In genomic region chr12:52097650-52098070, GRCm38 (mm10) we compare ENCODE assay signal across 7 mouse cellular contexts. TPM values are rescaled to one million over a fixed set of nuclear protein-coding genes. Genes with fewer than 3 reads are reported as not detected.
DNase-seq lines count a peak whose midpoint lies in the region; ATAC-seq lines count a peak whose summit lies in the region.

Gene Nubpl (plus strand): TSS chr12:52097737.

- 0 out of 2 replicates have a peak within 1 kb of the TSS, but pooled peaks have one; percentile 52 for H3K27ac ChIP-seq in embryonic facial prominence, embryonic 12.5 days
- no peak within 1 kb of the TSS for H3K27ac ChIP-seq in limb, embryonic 11.5 days (replicated peaks; ENCODE audit: low read depth, low read length)
- H3K27ac ChIP-seq in midbrain, embryonic 14.5 days (replicated peaks; ENCODE audit: low read depth, low read length): peak within 1 kb of the TSS; percentile 46; the same call in 1 of the 2 replicates

- no peaks in the 10 kb centered on the region for H3K27me3 ChIP-seq in embryonic facial prominence, embryonic 12.5 days
- H3K27me3 ChIP-seq in limb, embryonic 11.5 days (ENCODE audit: control insufficient read depth, insufficient read depth, low read length): no peaks in the 10 kb centered on the region
- no peaks in the 10 kb centered on the region for H3K27me3 ChIP-seq in midbrain, embryonic 14.5 days (ENCODE audit: control insufficient read depth, insufficient read depth, low read length)

- H3K9ac ChIP-seq in embryonic facial prominence, embryonic 12.5 days: peak within 1 kb of the TSS; percentile 78
- H3K9ac ChIP-seq in limb, embryonic 11.5 days (ENCODE audit: low read length): peak within 1 kb of the TSS; percentile 91
- peak within 1 kb of the TSS; percentile 67 for H3K9ac ChIP-seq in midbrain, embryonic 14.5 days (replicated peaks; ENCODE audit: low read length)

- H3K9me3 ChIP-seq in embryonic facial prominence, embryonic 12.5 days: no peaks in the 10 kb centered on the region
- H3K9me3 ChIP-seq in limb, embryonic 11.5 days (ENCODE audit: control insufficient read depth, low read length): no peaks in the 10 kb centered on the region
- no peaks in the 10 kb centered on the region for H3K9me3 ChIP-seq in midbrain, embryonic 14.5 days (ENCODE audit: control insufficient read depth, low read length)

- H3K36me3 ChIP-seq in embryonic facial prominence, embryonic 12.5 days: no peaks in the 10 kb centered on the region
- H3K36me3 ChIP-seq in limb, embryonic 11.5 days (ENCODE audit: control insufficient read depth, insufficient read depth, low read length): no peaks in the 10 kb centered on the region
- no peaks in the 10 kb centered on the region for H3K36me3 ChIP-seq in midbrain, embryonic 14.5 days (ENCODE audit: control insufficient read depth, insufficient read depth, low read length)

- WGBS in embryonic facial prominence, embryonic 12.5 days: under 1% methylated on average over 32 of the region's 32 CpGs
- 0% methylated on average over 32 of the region's 32 CpGs for WGBS in limb, embryonic 11.5 days
- WGBS in midbrain, embryonic 14.5 days: under 1% methylated on average over 32 of the region's 32 CpGs

- ATAC-seq in embryonic facial prominence, embryonic 12.5 days (ENCODE audit: insufficient number of reproducible peaks, insufficient read depth, low FRiP score, low TSS enrichment): peak; percentile 87
- ATAC-seq in limb, embryonic 11.5 days (ENCODE audit: insufficient number of reproducible peaks, low FRiP score, low TSS enrichment, low read depth): peak; percentile 94
- peak; percentile 98 for ATAC-seq in midbrain, embryonic 14.5 days (ENCODE audit: low FRiP score, low TSS enrichment)

- no peaks in the 10 kb centered on the region for H3K4me1 ChIP-seq in embryonic facial prominence, embryonic 12.5 days
- H3K4me1 ChIP-seq in limb, embryonic 11.5 days (ENCODE audit: control insufficient read depth, insufficient read depth, low read length): no peaks in the 10 kb centered on the region
- H3K4me1 ChIP-seq in midbrain, embryonic 14.5 days (ENCODE audit: control insufficient read depth, insufficient read depth, low read length): peaks cover 3% of the 10 kb centered on the region; the same call in 1 of the 2 replicates

- peak within 1 kb of the TSS; percentile 72 for H3K4me3 ChIP-seq in embryonic facial prominence, embryonic 12.5 days
- peak within 1 kb of the TSS; percentile 91 for H3K4me3 ChIP-seq in limb, embryonic 11.5 days (ENCODE audit: low read depth, low read length)
- H3K4me3 ChIP-seq in midbrain, embryonic 14.5 days (replicated peaks; ENCODE audit: low read depth, low read length): peak within 1 kb of the TSS; percentile 75

- DNase-seq in adrenal gland, postnatal 25 days: peak; percentile 96
- peak; percentile 99 for DNase-seq in heart, adult 11 months
- DNase-seq in kidney, adult 18-20 months: peak; percentile 96
- DNase-seq in limb, embryonic 11.5 days (ENCODE audit: low spot score): peak; percentile 98
- DNase-seq in midbrain, embryonic 14.5 days: peak; percentile 98
- DNase-seq in spleen, adult 18-20 months: peak; percentile 84 to 94

- H3K4me2 ChIP-seq in embryonic facial prominence, embryonic 12.5 days (replicated peaks): peak within 1 kb of the TSS; percentile 50
- H3K4me2 ChIP-seq in limb, embryonic 11.5 days (ENCODE audit: low read depth, severe bottlenecking): peak within 1 kb of the TSS; percentile 51
- H3K4me2 ChIP-seq in midbrain, embryonic 14.5 days (ENCODE audit: low read length): peak within 1 kb of the TSS; percentile 65

RNA-seq across cellular contexts. Expression of gene Nubpl, which starts in this region (rescaled TPM):
- 13.5 and 15.9 TPM in 2 replicates for total RNA-seq in adrenal gland, postnatal 25 days (2021)
- polyA plus RNA-seq in embryonic facial prominence, embryonic 12.5 days (2016; fragmentation: Nextera tagmentation; extraction: Ambion mirVana): 14.7 and 15.6 TPM in 2 replicates
- 16.5 and 17.8 TPM in 2 replicates for polyA plus RNA-seq in limb, embryonic 11.5 days (2014; fragmentation: Nextera tagmentation; extraction: Ambion mirVana)
- 7.8 and 8.3 TPM in 2 replicates for polyA plus RNA-seq in midbrain, embryonic 14.5 days (2014; fragmentation: Nextera tagmentation; extraction: Ambion mirVana)
